Mouse (Mus musculus) 3134 (cell line): Measurements from ENCODE around the gene Dhrs7.

Source experiments
- DNase-seq: peaks from one replicate; pipeline ENCODE4 v3.0.0-alpha.2; 2011; ENCODE audit warnings: low spot score; ENCODE audit not compliant: insufficient read length; ENCODE audit errors: extremely low read depth

Dhrs7 gene

GRCm38 (mm10) chr12:72664020-72664734 is 532 bp downstream of the Dhrs7 start:
- DNase-seq = no peak

- no peak for DNase-seq
Measured at GRCm38 (mm10) chr12:72655775-72656174, 8.9 kb downstream of the Dhrs7 start.

- DNase-seq = no peak
Measured at GRCm38 (mm10) chr12:72654698-72655097, 10.0 kb downstream of the Dhrs7 start.

GRCm38 (mm10) chr12:72649611-72650330 is 14.9 kb downstream of the Dhrs7 start, which contains the start of gene Gm4756:
TSS of gene Gm4756 (minus strand) at chr12:72649661.
- DNase-seq = no peak

- no peak for DNase-seq
Measured at GRCm38 (mm10) chr12:72648921-72649320, 15.8 kb downstream of the Dhrs7 start.

- DNase-seq = no peak
Measured at GRCm38 (mm10) chr12:72638025-72638424, 26.7 kb downstream of the Dhrs7 start.

- DNase-seq = no peak
Measured at GRCm38 (mm10) chr12:72628751-72629150, 36.0 kb downstream of the Dhrs7 start.

GRCm38 (mm10) chr12:72622853-72623496 is 41.7 kb downstream of the Dhrs7 start:
- no peak for DNase-seq

- no peak for DNase-seq
Measured at GRCm38 (mm10) chr12:72621441-72621840, 43.3 kb downstream of the Dhrs7 start.

- DNase-seq = no peak
Measured at GRCm38 (mm10) chr12:72620856-72621255, 43.9 kb downstream of the Dhrs7 start.

- no peak for DNase-seq
Measured at GRCm38 (mm10) chr12:72612053-72612452, 52.7 kb downstream of the Dhrs7 start.
